Mouse (Mus musculus): ENCODE measurements around the gene Chd2. TPM values are rescaled to one million over a fixed set of nuclear protein-coding genes. Genes with fewer than 3 reads are reported as not detected.
"Not testable (repeated sequence)": the region's sequence is repeated elsewhere in the genome, so short reads cannot be mapped to it uniquely, and the experiment has no call there.

Gene Chd2
- polyA plus RNA-seq, 1 experiment from 2014 or later: 49.8 TPM

DNA sequence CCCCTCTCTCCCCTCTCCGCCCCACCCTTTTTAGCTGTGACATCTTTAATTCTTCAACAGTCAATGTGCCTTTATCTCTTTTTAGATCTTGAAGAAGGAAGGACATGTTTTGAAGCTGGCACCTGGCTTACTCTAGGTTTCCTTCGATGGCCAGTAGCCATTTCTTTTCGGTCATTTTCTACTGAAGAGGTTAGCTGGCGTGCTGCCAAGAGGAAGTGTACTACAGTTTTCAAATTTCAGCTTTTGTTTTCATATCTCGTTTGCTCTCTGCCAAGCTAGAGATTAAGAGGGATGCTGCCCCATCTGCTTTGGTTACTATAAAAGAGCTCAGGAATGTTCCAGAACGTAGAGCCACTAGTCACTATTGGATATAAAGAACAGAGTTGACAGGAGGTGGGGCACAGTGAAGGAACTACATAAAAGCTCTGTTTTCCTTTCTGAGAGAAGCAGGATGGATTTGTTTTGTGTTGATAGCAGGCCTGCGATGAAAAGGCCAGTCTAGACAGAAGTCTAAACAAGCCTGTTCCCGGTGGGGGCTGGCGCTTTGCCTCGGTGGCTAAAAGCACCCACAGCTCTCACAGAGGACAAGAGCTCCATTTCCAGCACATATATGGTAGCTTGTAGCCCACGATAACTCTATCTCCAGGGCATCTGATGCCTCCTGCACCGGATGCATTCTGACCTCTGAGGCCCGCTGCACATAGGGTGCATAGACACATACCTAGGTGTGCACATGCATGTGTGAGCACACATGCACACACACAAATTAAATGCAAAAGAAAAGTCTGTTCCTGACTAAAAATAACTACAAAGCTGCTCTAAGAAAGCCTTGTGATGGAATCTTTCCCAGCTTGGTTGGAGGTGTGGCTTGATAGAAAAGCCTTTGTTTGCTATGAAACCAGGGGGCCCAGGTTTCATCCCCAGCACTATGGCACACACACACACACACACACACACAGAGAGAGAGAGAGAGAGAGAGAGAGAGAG lies 42.7 kb upstream of the Chd2 start:
- ATAC-seq (ENCODE audit: low FRiP score, low TSS enrichment) (peak; percentile 74), DNase-seq (peak; percentile 79)
- Histone ChIP-seq H3K4me1 (ENCODE audit: control insufficient read depth, insufficient read depth, low read length) (peaks cover 21% of the 10 kb centered on the region), H3K9me3 (ENCODE audit: control insufficient read depth, low read length) (no peaks in the 10 kb centered on the region), H3K27me3 (ENCODE audit: control insufficient read depth, insufficient read depth, low read length) (no peaks in the 10 kb centered on the region), H3K4me2 (ENCODE audit: low read length) (0 out of 2 replicates have a peak overlapping the region, but pooled peaks have one; percentile 17), H3K4me3 (replicated peaks; ENCODE audit: low read depth, low read length) (no peak overlapping the region), H3K9ac (replicated peaks; ENCODE audit: low read length) (no peak overlapping the region), H3K36me3 (ENCODE audit: control insufficient read depth, insufficient read depth, low read length) (no peaks in the 10 kb centered on the region), H3K27ac (replicated peaks; ENCODE audit: low read depth, low read length) (peak overlapping the region; percentile 63)
- 29% methylated on average over 13 of the region's 13 CpGs for WGBS

- Histone ChIP-seq H3K4me1 (ENCODE audit: control insufficient read depth, insufficient read depth, low read length) (peaks cover 17% of the 10 kb centered on the region), H3K27me3 (ENCODE audit: control insufficient read depth, insufficient read depth, low read length) (no peaks in the 10 kb centered on the region), H3K4me3 (replicated peaks; ENCODE audit: low read depth, low read length) (no peak overlapping the region), H3K9ac (replicated peaks; ENCODE audit: low read length) (no peak overlapping the region), H3K36me3 (ENCODE audit: control insufficient read depth, insufficient read depth, low read length) (no peaks in the 10 kb centered on the region), H3K4me2 (ENCODE audit: low read length) (no peak overlapping the region), H3K27ac (replicated peaks; ENCODE audit: low read depth, low read length) (0 out of 2 replicates have a peak overlapping the region, but pooled peaks have one; percentile 33), H3K9me3 (ENCODE audit: control insufficient read depth, low read length) (no peaks in the 10 kb centered on the region)
- DNase-seq (no peak), ATAC-seq (ENCODE audit: low FRiP score, low TSS enrichment) (0 out of 2 replicates have a peak, but pooled peaks have one; percentile 25)
- 46% methylated on average over 7 of the region's 7 CpGs for WGBS
Observed at GRCm38 (mm10) chr7:73583400-73583799, 41.8 kb upstream of the Chd2 start.

DNA sequence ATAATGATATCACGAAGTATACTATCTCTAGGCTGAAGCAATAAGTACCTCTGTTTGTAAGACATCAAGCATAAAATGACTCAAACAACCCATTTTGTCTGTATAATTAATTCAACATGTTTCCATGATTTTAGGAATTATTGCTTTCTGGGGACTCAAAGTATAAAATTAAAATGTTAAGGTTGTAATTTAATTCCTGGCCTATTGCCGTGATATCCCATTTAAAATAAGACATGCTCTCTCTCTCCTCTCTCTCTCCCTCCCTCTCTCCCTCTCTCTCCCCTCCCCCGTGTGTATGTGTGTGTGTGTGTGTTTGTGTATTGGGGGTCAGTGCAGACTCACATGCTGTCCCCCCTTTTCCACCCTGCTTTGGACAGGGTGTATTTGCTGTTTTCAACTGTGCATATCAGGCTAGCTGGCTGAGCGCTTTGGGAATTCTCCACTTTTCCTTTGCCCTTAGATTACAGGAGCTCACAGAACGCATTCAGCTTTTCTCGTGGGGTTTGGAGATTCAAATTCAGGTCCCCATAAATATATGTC lies 40.3 kb upstream of the Chd2 start:
- peaks cover 17% of the 10 kb centered on the region for H3K4me1 ChIP-seq (ENCODE audit: control insufficient read depth, insufficient read depth, low read length)
- no peak for ATAC-seq (ENCODE audit: low FRiP score, low TSS enrichment)
- H3K9me3 ChIP-seq (ENCODE audit: control insufficient read depth, low read length): no peaks in the 10 kb centered on the region
- H3K9ac ChIP-seq (replicated peaks; ENCODE audit: low read length): no peak overlapping the region
- 68% methylated on average over 6 of the region's 6 CpGs for whole genome bisulfite sequencing
- H3K27ac ChIP-seq (replicated peaks; ENCODE audit: low read depth, low read length): no peak overlapping the region
- no peak for DNase-seq
- H3K4me2 ChIP-seq (ENCODE audit: low read length): no peak overlapping the region
- H3K4me3 ChIP-seq (replicated peaks; ENCODE audit: low read depth, low read length): no peak overlapping the region
- H3K36me3 ChIP-seq (ENCODE audit: control insufficient read depth, insufficient read depth, low read length): no peaks in the 10 kb centered on the region
- H3K27me3 ChIP-seq (ENCODE audit: control insufficient read depth, insufficient read depth, low read length): no peaks in the 10 kb centered on the region

GRCm38 (mm10) chr7:73579072-73579731 lies 37.6 kb upstream of the Chd2 start:
- Histone ChIP-seq H3K9me3 (ENCODE audit: control insufficient read depth, low read length) (no peaks in the 10 kb centered on the region), H3K36me3 (ENCODE audit: control insufficient read depth, insufficient read depth, low read length) (no peaks in the 10 kb centered on the region), H3K4me1 (ENCODE audit: control insufficient read depth, insufficient read depth, low read length) (peaks cover 10% of the 10 kb centered on the region), H3K27ac (replicated peaks; ENCODE audit: low read depth, low read length) (no peak overlapping the region), H3K4me3 (replicated peaks; ENCODE audit: low read depth, low read length) (no peak overlapping the region), H3K9ac (replicated peaks; ENCODE audit: low read length) (no peak overlapping the region), H3K4me2 (ENCODE audit: low read length) (no peak overlapping the region), H3K27me3 (ENCODE audit: control insufficient read depth, insufficient read depth, low read length) (no peaks in the 10 kb centered on the region)
- DNase-seq (no peak), ATAC-seq (ENCODE audit: low FRiP score, low TSS enrichment) (no peak)
- 84% methylated on average over 8 of the region's 8 CpGs for WGBS

GRCm38 (mm10) chr7:73577888-73578421 lies 36.3 kb upstream of the Chd2 start:
- no peaks in the 10 kb centered on the region for H3K36me3 ChIP-seq (ENCODE audit: control insufficient read depth, insufficient read depth, low read length)
- H3K9ac ChIP-seq (replicated peaks; ENCODE audit: low read length): no peak overlapping the region
- DNase-seq (no peak), ATAC-seq (ENCODE audit: low FRiP score, low TSS enrichment) (no peak)
- H3K4me1 ChIP-seq (ENCODE audit: control insufficient read depth, insufficient read depth, low read length): peaks cover 3% of the 10 kb centered on the region; the same call in 1 of the 2 replicates
- no peak overlapping the region for H3K4me3 ChIP-seq (replicated peaks; ENCODE audit: low read depth, low read length)
- no peak overlapping the region for H3K27ac ChIP-seq (replicated peaks; ENCODE audit: low read depth, low read length)
- no peaks in the 10 kb centered on the region for H3K9me3 ChIP-seq (ENCODE audit: control insufficient read depth, low read length)
- H3K4me2 ChIP-seq (ENCODE audit: low read length): no peak overlapping the region
- no peaks in the 10 kb centered on the region for H3K27me3 ChIP-seq (ENCODE audit: control insufficient read depth, insufficient read depth, low read length)
- 78% methylated on average over 6 of the region's 6 CpGs for WGBS

DNA sequence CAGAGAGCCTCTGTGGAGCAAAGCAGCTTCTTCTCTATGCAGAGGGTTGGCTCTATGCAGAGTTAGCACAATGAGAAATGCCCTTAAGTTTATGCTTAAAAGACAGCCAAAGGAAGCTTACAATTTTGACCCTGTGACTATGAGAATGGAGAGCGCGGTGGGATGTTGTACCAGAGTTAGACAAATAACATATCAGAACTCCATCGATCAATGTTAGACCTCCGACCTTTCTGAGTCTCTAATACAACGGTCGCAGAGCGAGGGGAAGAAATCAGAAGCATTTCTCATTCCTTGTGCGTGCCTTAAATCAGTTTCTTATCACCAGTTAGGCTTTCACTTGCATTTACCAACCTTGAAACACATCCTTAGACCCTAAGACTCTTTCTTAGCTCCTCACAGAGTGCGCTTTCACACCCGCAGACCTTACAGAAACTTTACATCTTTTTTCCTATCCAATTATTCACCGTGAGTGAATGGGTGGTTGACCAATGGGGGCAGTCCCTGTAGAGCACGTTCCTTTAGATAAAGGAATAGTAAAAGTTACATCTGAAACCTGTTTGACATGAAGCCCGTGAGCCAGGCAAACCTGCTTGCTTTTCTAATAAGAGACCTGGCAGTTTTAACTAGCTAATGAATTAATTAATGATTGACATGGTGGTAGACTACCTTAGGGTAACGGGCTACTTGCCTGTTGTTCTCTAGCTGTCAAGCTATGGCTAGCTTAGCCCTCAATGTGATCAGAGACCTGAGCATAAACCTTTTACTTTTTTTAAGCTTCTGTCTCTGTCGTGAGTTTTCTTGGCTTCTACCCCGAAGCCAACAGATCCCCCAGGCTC lies 34.7 kb upstream of the Chd2 start:
- no peak overlapping the region for H3K4me3 ChIP-seq (replicated peaks; ENCODE audit: low read depth, low read length)
- no peak for DNase-seq
- no peaks in the 10 kb centered on the region for H3K9me3 ChIP-seq (ENCODE audit: control insufficient read depth, low read length)

GRCm38 (mm10) chr7:73575257-73575656 lies 33.6 kb upstream of the Chd2 start:
- ATAC-seq (ENCODE audit: low FRiP score, low TSS enrichment) (no peak), DNase-seq (no peak)
- no peak overlapping the region for H3K9ac ChIP-seq (replicated peaks; ENCODE audit: low read length)
- H3K4me1 ChIP-seq (ENCODE audit: control insufficient read depth, insufficient read depth, low read length): no peaks in the 10 kb centered on the region
- H3K4me3 ChIP-seq (replicated peaks; ENCODE audit: low read depth, low read length): no peak overlapping the region
- H3K36me3 ChIP-seq (ENCODE audit: control insufficient read depth, insufficient read depth, low read length): no peaks in the 10 kb centered on the region
- no peak overlapping the region for H3K27ac ChIP-seq (replicated peaks; ENCODE audit: low read depth, low read length)
- no peaks in the 10 kb centered on the region for H3K27me3 ChIP-seq (ENCODE audit: control insufficient read depth, insufficient read depth, low read length)
- no peaks in the 10 kb centered on the region for H3K9me3 ChIP-seq (ENCODE audit: control insufficient read depth, low read length)
- WGBS: 58% methylated on average over 8 of the region's 8 CpGs
- H3K4me2 ChIP-seq (ENCODE audit: low read length): no peak overlapping the region

More for the DNA sequence above, 34.7 kb upstream of the Chd2 start:
- H3K27me3 ChIP-seq (ENCODE audit: control insufficient read depth, insufficient read depth, low read length): no peaks in the 10 kb centered on the region
- no peak for ATAC-seq (ENCODE audit: low FRiP score, low TSS enrichment)
- no peak overlapping the region for H3K27ac ChIP-seq (replicated peaks; ENCODE audit: low read depth, low read length)
- WGBS: 69% methylated on average over 16 of the region's 16 CpGs
- H3K9ac ChIP-seq (replicated peaks; ENCODE audit: low read length): no peak overlapping the region
- H3K36me3 ChIP-seq (ENCODE audit: control insufficient read depth, insufficient read depth, low read length): no peaks in the 10 kb centered on the region
- H3K4me2 ChIP-seq (ENCODE audit: low read length): no peak overlapping the region
- H3K4me1 ChIP-seq (ENCODE audit: control insufficient read depth, insufficient read depth, low read length): no peaks in the 10 kb centered on the region

DNA sequence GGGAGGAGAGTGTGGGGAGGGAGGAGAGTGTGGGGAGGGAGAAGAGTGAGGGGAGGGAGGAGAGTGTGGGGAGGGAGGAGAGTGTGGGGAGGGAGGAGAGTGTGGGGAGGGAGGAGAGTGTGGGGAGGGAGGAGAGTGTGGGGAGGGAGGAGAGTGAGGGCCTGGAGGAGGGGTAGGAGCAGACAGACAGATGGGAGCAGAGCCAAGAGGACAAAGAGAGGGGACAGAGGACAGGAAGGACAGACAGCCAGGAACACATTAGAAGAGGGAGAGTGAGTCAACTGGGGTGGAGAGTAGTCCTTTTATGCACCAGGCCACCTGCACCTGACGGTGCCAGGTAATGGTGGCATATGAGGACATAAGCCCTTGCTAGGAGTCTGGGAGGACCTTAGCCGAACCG lies 33.0 kb upstream of the Chd2 start:
- DNase-seq; H3K27me3 ChIP-seq (ENCODE audit: control insufficient read depth, insufficient read depth, low read length); H3K27ac ChIP-seq (replicated peaks; ENCODE audit: low read depth, low read length); H3K36me3 ChIP-seq (ENCODE audit: control insufficient read depth, insufficient read depth, low read length); ATAC-seq (ENCODE audit: low FRiP score, low TSS enrichment); H3K9me3 ChIP-seq (ENCODE audit: control insufficient read depth, low read length); H3K4me3 ChIP-seq (replicated peaks; ENCODE audit: low read depth, low read length); H3K4me2 ChIP-seq (ENCODE audit: low read length); H3K4me1 ChIP-seq (ENCODE audit: control insufficient read depth, insufficient read depth, low read length); H3K9ac ChIP-seq (replicated peaks; ENCODE audit: low read length): not testable (repeated sequence)
- WGBS: 53% methylated on average over 3 of the region's 3 CpGs

Data from midbrain, embryonic 14.5 days (tissue).